Mouse (Mus musculus): ENCODE results near the gene Stk38l. TPM values are rescaled to one million over a fixed set of nuclear protein-coding genes. Genes with fewer than 3 reads are reported as not detected.

The Stk38l gene
- total and polyA plus RNA-seq, 3 experiments, result 3.1 to 14.4 (median 13.9) TPM

- peaks cover 16% of the 10 kb centered on the region for H3K4me1 ChIP-seq (ENCODE audit: control insufficient read depth, insufficient read depth, low read length)
- DNase-seq, result no peak
- no peaks in the 10 kb centered on the region for H3K27me3 ChIP-seq (ENCODE audit: control insufficient read depth, insufficient read depth, low read length)
- intact Hi-C loops (cut with DNase I), result no loop called here
- no peak overlapping the region for H3K9ac ChIP-seq (ENCODE audit: low read depth, low read length)
- H3K36me3 ChIP-seq (ENCODE audit: control insufficient read depth, insufficient read depth, low read length), result peaks cover 28% of the 10 kb centered on the region
- WGBS, result 73% methylated on average over 1 of the region's 1 CpGs
- H3K4me3 ChIP-seq, result no peak overlapping the region
- peak overlapping the region; percentile 57; the same call in 1 of the 2 replicates for H3K27ac ChIP-seq
- peaks cover 8% of the 10 kb centered on the region; the same call in 1 of the 2 replicates for H3K79me2 ChIP-seq (replicated peaks; ENCODE audit: control insufficient read depth, insufficient read depth, low read length)
- TF ChIP-seq POLR2A (IDR thresholded peaks at IDR 0.05; ENCODE audit: insufficient read depth, low read depth, low read length) (no peak), EP300 (IDR thresholded peaks at IDR 0.05; ENCODE audit: insufficient read depth, low read depth, low read length) (no peak), CTCF (IDR thresholded peaks at IDR 0.05) (no peak)
These were observed 23.5 kb downstream of the Stk38l start for GRCm38 (mm10) chr6:146748271-146748670.

- Histone ChIP-seq H3K79me2 (replicated peaks; ENCODE audit: control insufficient read depth, insufficient read depth, low read length) (peaks cover 6% of the 10 kb centered on the region; the same call in 1 of the 2 replicates), H3K4me1 (ENCODE audit: control insufficient read depth, insufficient read depth, low read length) (peaks cover 20% of the 10 kb centered on the region), H3K36me3 (ENCODE audit: control insufficient read depth, insufficient read depth, low read length) (peaks cover 26% of the 10 kb centered on the region), H3K9ac (ENCODE audit: low read depth, low read length) (no peak overlapping the region), H3K27ac (no peak overlapping the region; the same call in 1 of the 2 replicates), H3K27me3 (ENCODE audit: control insufficient read depth, insufficient read depth, low read length) (no peaks in the 10 kb centered on the region), H3K4me3 (no peak overlapping the region)
- 24% methylated on average over 1 of the region's 1 CpGs for WGBS
- TF ChIP-seq CTCF (IDR thresholded peaks at IDR 0.05) (no peak), EP300 (IDR thresholded peaks at IDR 0.05; ENCODE audit: insufficient read depth, low read depth, low read length) (no peak), POLR2A (IDR thresholded peaks at IDR 0.05; ENCODE audit: insufficient read depth, low read depth, low read length) (no peak)
- peak in 1 of 2 experiments; percentile 33 for DNase-seq
- intact Hi-C loops (cut with DNase I), result no loop called here
These were observed 26.9 kb downstream of the Stk38l start for GRCm38 (mm10) chr6:146751671-146752070.

GRCm38 (mm10) chr6:146752178-146752577 lies 27.4 kb downstream of the Stk38l start:
- TF ChIP-seq POLR2A (IDR thresholded peaks at IDR 0.05; ENCODE audit: insufficient read depth, low read depth, low read length) (no peak), EP300 (IDR thresholded peaks at IDR 0.05; ENCODE audit: insufficient read depth, low read depth, low read length) (no peak), CTCF (IDR thresholded peaks at IDR 0.05) (no peak)
- 78% methylated on average over 2 of the region's 2 CpGs for WGBS
- Histone ChIP-seq H3K9ac (ENCODE audit: low read depth, low read length) (no peak overlapping the region), H3K79me2 (replicated peaks; ENCODE audit: control insufficient read depth, insufficient read depth, low read length) (peaks cover 7% of the 10 kb centered on the region; the same call in 1 of the 2 replicates), H3K27me3 (ENCODE audit: control insufficient read depth, insufficient read depth, low read length) (no peaks in the 10 kb centered on the region), H3K36me3 (ENCODE audit: control insufficient read depth, insufficient read depth, low read length) (peaks cover 22% of the 10 kb centered on the region), H3K27ac (no peak overlapping the region; the same call in 1 of the 2 replicates), H3K4me1 (ENCODE audit: control insufficient read depth, insufficient read depth, low read length) (peaks cover 22% of the 10 kb centered on the region), H3K4me3 (no peak overlapping the region)
- DNase-seq, result no peak
- intact Hi-C loops (cut with DNase I), result no loop called here

GRCm38 (mm10) chr6:146752612-146753011 lies 27.8 kb downstream of the Stk38l start:
- intact Hi-C loops (cut with DNase I), result no loop called here
- TF ChIP-seq EP300 (IDR thresholded peaks at IDR 0.05; ENCODE audit: insufficient read depth, low read depth, low read length) (no peak), POLR2A (IDR thresholded peaks at IDR 0.05; ENCODE audit: insufficient read depth, low read depth, low read length) (no peak), CTCF (IDR thresholded peaks at IDR 0.05) (no peak)
- Histone ChIP-seq H3K36me3 (ENCODE audit: control insufficient read depth, insufficient read depth, low read length) (peaks cover 19% of the 10 kb centered on the region), H3K9ac (ENCODE audit: low read depth, low read length) (no peak overlapping the region), H3K79me2 (replicated peaks; ENCODE audit: control insufficient read depth, insufficient read depth, low read length) (peaks cover 7% of the 10 kb centered on the region; the same call in 1 of the 2 replicates), H3K4me3 (no peak overlapping the region), H3K4me1 (ENCODE audit: control insufficient read depth, insufficient read depth, low read length) (peaks cover 22% of the 10 kb centered on the region), H3K27ac (no peak overlapping the region), H3K27me3 (ENCODE audit: control insufficient read depth, insufficient read depth, low read length) (no peaks in the 10 kb centered on the region)
- WGBS, result 71% methylated on average over 1 of the region's 1 CpGs
- DNase-seq, result no peak

GRCm38 (mm10) chr6:146753560-146754160 lies 28.9 kb downstream of the Stk38l start:
- TF ChIP-seq EP300 (IDR thresholded peaks at IDR 0.05; ENCODE audit: insufficient read depth, low read depth, low read length), result no peak
- TF ChIP-seq CTCF (IDR thresholded peaks at IDR 0.05), result no peak
- no peak for TF ChIP-seq POLR2A (IDR thresholded peaks at IDR 0.05; ENCODE audit: insufficient read depth, low read depth, low read length)
- H3K36me3 ChIP-seq (ENCODE audit: control insufficient read depth, insufficient read depth, low read length), result peaks cover 14% of the 10 kb centered on the region
- no peak for DNase-seq
- H3K27me3 ChIP-seq (ENCODE audit: control insufficient read depth, insufficient read depth, low read length), result no peaks in the 10 kb centered on the region
- H3K79me2 ChIP-seq (replicated peaks; ENCODE audit: control insufficient read depth, insufficient read depth, low read length), result peaks cover 7% of the 10 kb centered on the region; the same call in 1 of the 2 replicates
- peaks cover 20% of the 10 kb centered on the region for H3K4me1 ChIP-seq (ENCODE audit: control insufficient read depth, insufficient read depth, low read length)
- intact Hi-C loops (cut with DNase I), result no loop called here
- no peak overlapping the region for H3K9ac ChIP-seq (ENCODE audit: low read depth, low read length)
- H3K27ac ChIP-seq, result no peak overlapping the region
- WGBS, result 21% methylated on average over 2 of the region's 2 CpGs
- no peak overlapping the region for H3K4me3 ChIP-seq

GRCm38 (mm10) chr6:146755136-146755535 lies 30.3 kb downstream of the Stk38l start:
- Histone ChIP-seq H3K9ac (ENCODE audit: low read depth, low read length) (no peak overlapping the region), H3K4me3 (no peak overlapping the region), H3K79me2 (replicated peaks; ENCODE audit: control insufficient read depth, insufficient read depth, low read length) (peaks cover 4% of the 10 kb centered on the region; the same call in 1 of the 2 replicates), H3K27me3 (ENCODE audit: control insufficient read depth, insufficient read depth, low read length) (no peaks in the 10 kb centered on the region), H3K4me1 (ENCODE audit: control insufficient read depth, insufficient read depth, low read length) (peaks cover 15% of the 10 kb centered on the region), H3K27ac (no peak overlapping the region), H3K36me3 (ENCODE audit: control insufficient read depth, insufficient read depth, low read length) (peaks cover 10% of the 10 kb centered on the region)
- intact Hi-C loops (cut with DNase I), result no loop called here
- no peak for DNase-seq
- WGBS, result 86% methylated on average over 2 of the region's 2 CpGs
- no peak for TF ChIP-seq EP300 (IDR thresholded peaks at IDR 0.05; ENCODE audit: insufficient read depth, low read depth, low read length)
- no peak for TF ChIP-seq POLR2A (IDR thresholded peaks at IDR 0.05; ENCODE audit: insufficient read depth, low read depth, low read length)
- no peak for TF ChIP-seq CTCF (IDR thresholded peaks at IDR 0.05)

Measured in heart, adult 2 months (tissue).